Mouse (Mus musculus) forebrain, postnatal 0 days (tissue): ENCODE results near the gene Dusp15. TPM values are rescaled to one million over a fixed set of nuclear protein-coding genes. Genes with fewer than 3 reads are reported as not detected.

ENCODE experiments used
- ATAC-seq: fragments of 200-750 bp; cut with Nextera tagmentation; 2 replicates; pipeline ENCODE4 v1.8.0; 2017; ENCODE audit warnings: mild to moderate bottlenecking, moderate library complexity
- DNase-seq: peaks from one replicate; pipeline ENCODE4 v3.0.0-alpha.2; 2015
- H3K27ac ChIP-seq: fragments of 300-500 bp; sonication (generic); 2 replicates; pipeline ENCODE4 v1.5.1; 2014; ENCODE audit warnings: low read depth, mild to moderate bottlenecking, antibody characterized with exemption, low read length, moderate library complexity, mixed read lengths
- H3K27me3 ChIP-seq: fragments of 300-500 bp; sonication (generic); 2 replicates; pipeline ENCODE4 v1.6.1; 2014; ENCODE audit warnings: mild to moderate bottlenecking, low read length, mixed read lengths; ENCODE audit not compliant: insufficient read depth
- H3K36me3 ChIP-seq: fragments of 300-500 bp; sonication (generic); 2 replicates; pipeline ENCODE4 v1.6.1; 2014; ENCODE audit warnings: mild to moderate bottlenecking, moderate library complexity; ENCODE audit not compliant: insufficient read depth
- H3K4me1 ChIP-seq: fragments of 300-500 bp; sonication (generic); 2 replicates; pipeline ENCODE4 v1.6.1; 2014; ENCODE audit warnings: antibody characterized with exemption; ENCODE audit not compliant: insufficient read depth
- H3K4me2 ChIP-seq: fragments of 300-500 bp; sonication (generic); 2 replicates; pipeline ENCODE4 v1.6.1; 2014; ENCODE audit warnings: low read depth, mild to moderate bottlenecking, moderate library complexity
- H3K4me3 ChIP-seq: fragments of 300-500 bp; sonication (generic); 2 replicates; pipeline ENCODE4 v1.5.1; 2014; ENCODE audit warnings: low read depth, low read length, mixed read lengths
- H3K9ac ChIP-seq: fragments of 300-500 bp; sonication (generic); 2 replicates; pipeline ENCODE4 v1.6.1; 2014; ENCODE audit warnings: mild to moderate bottlenecking
- H3K9me3 ChIP-seq: fragments of 300-500 bp; sonication (generic); 2 replicates; pipeline ENCODE4 v1.6.1; 2016; ENCODE audit warnings: low read length
- CTCF ChIP-seq: sonication (generic); IDR thresholded peaks from 2 replicates; pipeline ENCODE4 v1.5.1; 2016; ENCODE audit warnings: antibody characterized with exemption, control low read depth, low read depth
- WGBS: fragments of 180-500 bp; shearing (Covaris S2); extraction: QIAGEN DNeasy Blood & Tissue Kit; methylation state at CpG from one replicate; pipeline ENCODE4 v1.1.7; 2014; 5-methylcytosine and 5-hydroxymethylcytosine counted together
- polyA plus RNA-seq: library from polyadenylated mRNA; unstranded; fragments of >200 nt; fragmentation: Nextera tagmentation; extraction: Ambion mirVana; gene quantifications from 2 replicates; pipeline ENCODE4 v1.2.1, GENCODE M21; 2015
- total RNA-seq: library from RNA; depleted of rRNA; stranded (reverse); fragments of >200 nt; gene quantifications from 2 replicates; pipeline ENCODE4 v1.2.3, GENCODE M21; 2014; rRNA removed

The Dusp15 gene
- total and polyA plus RNA-seq, 2 experiments from 2014 or later = 14.8 to 25.0 TPM

DNA sequence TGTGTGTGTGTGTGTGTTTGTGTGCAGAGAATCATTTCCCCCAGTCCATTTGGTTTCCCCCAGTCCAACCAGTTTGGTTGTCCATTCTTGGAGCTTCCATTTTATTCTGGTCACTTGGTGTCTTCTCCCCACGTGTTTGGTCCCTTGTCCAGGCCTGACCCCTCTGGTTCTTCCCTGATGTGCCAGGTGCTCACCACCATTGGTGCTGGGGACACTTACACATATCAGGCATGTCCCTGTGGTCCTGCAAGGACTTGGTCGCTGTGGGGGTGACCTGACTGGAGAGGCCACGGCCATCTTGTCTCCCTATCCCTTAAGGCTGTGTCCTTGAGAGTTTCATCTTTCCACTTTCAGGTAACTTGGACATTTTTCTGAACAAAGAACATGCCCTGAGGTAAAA is 54.6 kb downstream of the Dusp15 start:
- ATAC-seq = no peak
- no peak overlapping the region for H3K4me3 ChIP-seq
- no peaks in the 10 kb centered on the region for H3K4me1 ChIP-seq
- no peak for DNase-seq
- no peak overlapping the region for H3K4me2 ChIP-seq
- no peak overlapping the region for H3K9ac ChIP-seq
- H3K27me3 ChIP-seq = no peaks in the 10 kb centered on the region
- H3K36me3 ChIP-seq = no peaks in the 10 kb centered on the region
- 87% methylated on average over 3 of the region's 3 CpGs for WGBS
- no peak for TF ChIP-seq CTCF
- no peak overlapping the region for H3K27ac ChIP-seq
- no peaks in the 10 kb centered on the region for H3K9me3 ChIP-seq

DNA sequence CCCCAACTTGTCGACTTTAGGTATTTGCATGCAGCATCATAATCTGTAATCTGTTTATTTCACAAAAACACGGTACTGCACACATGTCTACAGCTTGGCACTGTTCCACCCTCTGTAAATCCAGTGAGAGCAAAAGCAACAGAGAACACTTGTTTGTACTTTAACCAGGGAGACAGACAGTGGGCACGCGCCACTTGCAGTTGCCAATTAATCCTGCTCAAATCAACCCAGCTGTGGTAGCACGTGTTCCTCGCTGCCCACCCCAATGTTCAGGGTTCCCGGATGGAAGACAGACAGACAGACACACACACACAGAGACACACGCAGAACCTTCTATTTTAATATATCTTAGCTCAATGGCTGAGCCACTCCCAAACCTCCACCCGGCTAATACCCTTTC is 55.7 kb downstream of the Dusp15 start:
- DNase-seq = no peak

More for the DNA sequence above, 55.7 kb downstream of the Dusp15 start:
- H3K9me3 ChIP-seq = no peaks in the 10 kb centered on the region
- no peak overlapping the region for H3K9ac ChIP-seq
- no peaks in the 10 kb centered on the region for H3K4me1 ChIP-seq
- no peak overlapping the region for H3K27ac ChIP-seq
- no peak overlapping the region for H3K4me3 ChIP-seq
- no peak for ATAC-seq
- no peaks in the 10 kb centered on the region for H3K27me3 ChIP-seq
- H3K36me3 ChIP-seq = no peaks in the 10 kb centered on the region
- 85% methylated on average over 9 of the region's 9 CpGs for WGBS
- no peak overlapping the region for H3K4me2 ChIP-seq
- TF ChIP-seq CTCF = no peak

Other genes with a start within 250 kb of the Dusp15 start
- gene Id1, start 215.4 kb downstream of the Dusp15 start, total RNA-seq = 58.8 and 70.5 TPM in 2 replicates
- gene Id1, start 215.4 kb downstream of the Dusp15 start, polyA plus RNA-seq = 59.8 and 71.3 TPM in 2 replicates
- 4.3 TPM in 2 replicates for gene Cox4i2, start 197.5 kb downstream of the Dusp15 start, total RNA-seq
- 4.4 and 5.4 TPM in 2 replicates for gene Cox4i2, start 197.5 kb downstream of the Dusp15 start, polyA plus RNA-seq
- 152 and 157 TPM in 2 replicates for gene Bcl2l1, start 120.0 kb downstream of the Dusp15 start, total RNA-seq
- 173 and 175 TPM in 2 replicates for gene Bcl2l1, start 120.0 kb downstream of the Dusp15 start, polyA plus RNA-seq
- gene Tpx2, start 103.7 kb downstream of the Dusp15 start, total RNA-seq = 10.5 and 22.5 TPM in 2 replicates
- 11.0 and 11.2 TPM in 2 replicates for gene Tpx2, start 103.7 kb downstream of the Dusp15 start, polyA plus RNA-seq
- 0.29 TPM in 1 of 2 replicates, not detected in the other for gene Mylk2, start 40.3 kb downstream of the Dusp15 start, total RNA-seq
- gene Mylk2, start 40.3 kb downstream of the Dusp15 start, polyA plus RNA-seq = not detected in 2 replicates
- gene Foxs1, start 18.5 kb downstream of the Dusp15 start, total RNA-seq = 2.4 and 2.6 TPM in 2 replicates
- 3.1 TPM in 2 replicates for gene Foxs1, start 18.5 kb downstream of the Dusp15 start, polyA plus RNA-seq
- gene Ttll9, start 10.8 kb upstream of the Dusp15 start, total RNA-seq = 3.3 and 8.0 TPM in 2 replicates
- gene Ttll9, start 10.8 kb upstream of the Dusp15 start, polyA plus RNA-seq = 3.9 and 4.3 TPM in 2 replicates
- 65.9 and 95.4 TPM in 2 replicates for gene Pdrg1, start 63.7 kb upstream of the Dusp15 start, total RNA-seq
- gene Pdrg1, start 63.7 kb upstream of the Dusp15 start, polyA plus RNA-seq = 195 and 219 TPM in 2 replicates
- gene Xkr7, start 80.2 kb upstream of the Dusp15 start, total RNA-seq = 17.2 and 21.9 TPM in 2 replicates
- gene Xkr7, start 80.2 kb upstream of the Dusp15 start, polyA plus RNA-seq = 0.76 and 0.77 TPM in 2 replicates
- 2.1 and 7.4 TPM in 2 replicates for gene Ccm2l, start 114.3 kb upstream of the Dusp15 start, total RNA-seq
- gene Ccm2l, start 114.3 kb upstream of the Dusp15 start, polyA plus RNA-seq = 1.1 TPM in 2 replicates
- gene Hck, start 156.8 kb upstream of the Dusp15 start, total RNA-seq = 3.1 and 5.7 TPM in 2 replicates
- 2.6 and 3.5 TPM in 2 replicates for gene Hck, start 156.8 kb upstream of the Dusp15 start, polyA plus RNA-seq
- 42.8 and 60.4 TPM in 2 replicates for gene Tm9sf4, start 209.6 kb upstream of the Dusp15 start, total RNA-seq
- gene Tm9sf4, start 209.6 kb upstream of the Dusp15 start, polyA plus RNA-seq = 52.5 and 69.3 TPM in 2 replicates